Mouse (Mus musculus): ENCODE results near the gene Tnni1. TPM values are rescaled to one million over a fixed set of nuclear protein-coding genes. Genes with fewer than 3 reads are reported as not detected.

Tnni1 gene
- total RNA-seq, 1 experiment: 1.1 TPM

DNA sequence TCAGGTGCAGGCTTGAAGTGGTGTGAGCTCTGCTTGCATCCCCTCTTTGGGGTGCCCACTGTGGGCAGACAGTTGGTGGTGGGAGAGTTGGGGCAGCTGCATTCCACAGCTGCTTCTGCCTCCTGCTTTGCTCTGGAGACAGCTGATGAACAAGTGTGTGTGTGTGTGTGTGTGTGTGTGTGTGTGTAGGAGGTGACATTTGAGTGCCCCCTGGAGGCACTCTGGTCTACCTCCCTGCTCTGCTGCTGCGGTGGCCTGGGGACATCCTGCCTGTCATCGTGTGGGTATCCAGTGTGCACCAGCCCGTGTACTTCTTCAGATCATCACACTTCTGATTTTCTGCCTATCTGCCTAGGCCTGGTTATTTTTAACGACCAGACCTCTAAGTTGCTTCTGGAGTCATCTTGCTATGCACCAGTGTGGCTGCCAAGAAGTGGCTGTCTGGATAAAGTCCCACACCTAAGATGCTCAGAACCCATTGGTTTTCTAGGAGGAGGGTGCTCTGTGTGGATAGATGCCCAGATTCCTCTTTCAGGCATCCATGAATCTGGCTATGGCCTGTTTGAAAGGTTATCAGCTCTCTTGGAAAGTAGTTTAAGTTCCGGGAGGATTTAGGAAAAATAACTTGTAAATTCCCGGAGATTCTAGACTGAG is 55.1 kb downstream of the Tnni1 start:
- no peak for TF ChIP-seq MAFK (IDR thresholded peaks at IDR 0.05; ENCODE audit: insufficient read depth, low read depth, low read length)
- TF ChIP-seq ZC3H11A (IDR thresholded peaks at IDR 0.05; ENCODE audit: borderline replicate concordance, low read depth, low read length): no peak
- TF ChIP-seq HCFC1 (IDR thresholded peaks at IDR 0.05; ENCODE audit: borderline replicate concordance, insufficient read depth, low read length): no peak
- no peak for TF ChIP-seq CHD2 (IDR thresholded peaks at IDR 0.05; ENCODE audit: low read depth, low read length)
- no peak for TF ChIP-seq ZNF384 (IDR thresholded peaks at IDR 0.05; ENCODE audit: low read depth, low read length)
- in situ Hi-C loops (cut with MboI; ENCODE audit: low sequenced_read_pairs in 2 of 2, unreplicated experiment in 2 of 2): no loop called here
- no peak overlapping the region for H3K4me3 ChIP-seq (ENCODE audit: insufficient read depth in 1 of 2, low read depth in 1 of 2, low read length in 2 of 2, poor library complexity in 1 of 2, severe bottlenecking in 1 of 2)

GRCm38 (mm10) chr1:135834983-135835382 is 55.7 kb downstream of the Tnni1 start:
- H3K9ac ChIP-seq (ENCODE audit: insufficient read depth, low read depth, low read length, poor library complexity, severe bottlenecking): peak overlapping the region; percentile 47; the same call in 1 of the 2 replicates
- no peak for DNase-seq (ENCODE audit: low read depth, low spot score)
- peak overlapping the region; percentile 16 to 25; a peak in 3 of 4 replicates for H3K4me3 ChIP-seq (ENCODE audit: insufficient read depth in 1 of 2, low read depth in 1 of 2, low read length in 2 of 2, poor library complexity in 1 of 2, severe bottlenecking in 1 of 2)
- H3K36me3 ChIP-seq (ENCODE audit: control insufficient read depth, insufficient read depth, low read length, poor library complexity, severe bottlenecking): peaks cover 3% of the 10 kb centered on the region; the same call in 1 of the 2 replicates
- H3K9me3 ChIP-seq (ENCODE audit: control insufficient read depth, insufficient read depth, low read depth, low read length): no peaks in the 10 kb centered on the region
- in situ Hi-C loops (cut with MboI; ENCODE audit: low sequenced_read_pairs in 2 of 2, unreplicated experiment in 2 of 2): no loop called here
- no peak overlapping the region for H3K27ac ChIP-seq (ENCODE audit: insufficient read depth, low read depth, low read length, poor library complexity, severe bottlenecking)
- H3K4me1 ChIP-seq (ENCODE audit: control insufficient read depth in 2 of 2, insufficient read depth in 2 of 2, low read length in 2 of 2, poor library complexity in 1 of 2): peaks cover 0 to 2% of the 10 kb centered on the region in 2 experiments; a peak in 1 of 4 replicates
- TF ChIP-seq ZNF384 (IDR thresholded peaks at IDR 0.05; ENCODE audit: low read depth, low read length) (no peak), ZC3H11A (IDR thresholded peaks at IDR 0.05; ENCODE audit: borderline replicate concordance, low read depth, low read length) (no peak), CHD2 (IDR thresholded peaks at IDR 0.05; ENCODE audit: low read depth, low read length) (no peak), HCFC1 (IDR thresholded peaks at IDR 0.05; ENCODE audit: borderline replicate concordance, insufficient read depth, low read length) (no peak), MAFK (IDR thresholded peaks at IDR 0.05; ENCODE audit: insufficient read depth, low read depth, low read length) (no peak)

More for the DNA sequence above, 55.1 kb downstream of the Tnni1 start:
- Histone ChIP-seq H3K4me1 (ENCODE audit: control insufficient read depth in 2 of 2, insufficient read depth in 2 of 2, low read length in 2 of 2, poor library complexity in 1 of 2) (peaks cover 0 to 2% of the 10 kb centered on the region in 2 experiments; a peak in 1 of 4 replicates), H3K36me3 (ENCODE audit: control insufficient read depth, insufficient read depth, low read length, poor library complexity, severe bottlenecking) (peaks cover 3% of the 10 kb centered on the region; the same call in 1 of the 2 replicates), H3K27ac (ENCODE audit: insufficient read depth, low read depth, low read length, poor library complexity, severe bottlenecking) (no peak overlapping the region), H3K9ac (ENCODE audit: insufficient read depth, low read depth, low read length, poor library complexity, severe bottlenecking) (no peak overlapping the region), H3K9me3 (ENCODE audit: control insufficient read depth, insufficient read depth, low read depth, low read length) (no peaks in the 10 kb centered on the region)
- DNase-seq (ENCODE audit: low read depth, low spot score): no peak

DNA sequence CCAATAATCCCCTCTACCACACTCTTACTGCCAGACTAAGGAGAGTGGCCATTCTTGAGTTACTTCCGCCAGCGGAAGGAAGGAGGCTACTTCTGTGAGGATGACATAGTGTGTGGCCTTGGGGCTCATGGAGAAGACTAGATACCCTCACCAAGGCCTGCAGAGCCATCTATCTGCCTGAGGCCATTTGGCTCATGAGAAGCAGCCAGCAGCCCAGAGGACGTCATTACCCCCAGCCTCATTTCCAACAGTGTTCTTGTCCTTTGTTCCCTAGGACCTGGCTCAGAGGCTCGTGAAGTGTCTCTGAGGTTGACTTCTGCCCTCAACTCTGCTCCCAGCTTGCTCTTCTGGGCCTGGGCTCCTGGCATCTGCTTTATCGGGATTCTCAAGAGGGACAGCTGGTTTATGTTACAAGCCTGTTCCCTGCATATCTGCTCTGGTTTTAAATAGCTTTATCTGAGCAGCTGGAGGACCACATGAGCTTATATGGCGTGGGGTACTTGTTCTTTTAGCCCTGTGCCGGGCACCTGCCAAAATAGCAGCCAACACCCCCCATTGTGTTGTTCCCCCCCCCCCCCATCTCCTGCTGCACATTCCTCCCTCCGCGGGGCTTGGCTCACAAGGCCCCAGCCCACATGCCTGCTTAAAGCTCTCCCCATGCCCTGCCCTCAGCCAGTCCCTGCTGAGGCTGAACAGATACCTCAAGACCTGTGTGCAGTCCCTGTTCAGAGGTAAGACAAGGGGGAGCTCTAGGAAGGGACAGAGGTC is 56.7 kb downstream of the Tnni1 start, which contains the start of gene Tnnt2:
Tnnt2 (plus strand) TSS at position 639 of the 768 bp plus-strand sequence.
- Histone ChIP-seq H3K4me3 (ENCODE audit: insufficient read depth in 1 of 2, low read depth in 1 of 2, low read length in 2 of 2, poor library complexity in 1 of 2, severe bottlenecking in 1 of 2) (peak within 1 kb of the TSS; percentile 16 to 25; a peak in 3 of 4 replicates), H3K27ac (ENCODE audit: insufficient read depth, low read depth, low read length, poor library complexity, severe bottlenecking) (no peak within 1 kb of the TSS), H3K9me3 (ENCODE audit: control insufficient read depth, insufficient read depth, low read depth, low read length) (no peaks in the 10 kb centered on the region), H3K36me3 (ENCODE audit: control insufficient read depth, insufficient read depth, low read length, poor library complexity, severe bottlenecking) (peaks cover 2% of the 10 kb centered on the region; the same call in 1 of the 2 replicates), H3K4me1 (ENCODE audit: control insufficient read depth in 2 of 2, insufficient read depth in 2 of 2, low read length in 2 of 2, poor library complexity in 1 of 2) (peaks cover 0 to 2% of the 10 kb centered on the region in 2 experiments; a peak in 1 of 4 replicates), H3K9ac (ENCODE audit: insufficient read depth, low read depth, low read length, poor library complexity, severe bottlenecking) (no peak within 1 kb of the TSS)
- in situ Hi-C loops (cut with MboI; ENCODE audit: low sequenced_read_pairs in 2 of 2, unreplicated experiment in 2 of 2): no loop called here
- no peak for TF ChIP-seq ZNF384 (IDR thresholded peaks at IDR 0.05; ENCODE audit: low read depth, low read length)
- TF ChIP-seq MAFK (IDR thresholded peaks at IDR 0.05; ENCODE audit: insufficient read depth, low read depth, low read length): no peak
- no peak for TF ChIP-seq CHD2 (IDR thresholded peaks at IDR 0.05; ENCODE audit: low read depth, low read length)
- TF ChIP-seq ZC3H11A (IDR thresholded peaks at IDR 0.05; ENCODE audit: borderline replicate concordance, low read depth, low read length): no peak
- TF ChIP-seq HCFC1 (IDR thresholded peaks at IDR 0.05; ENCODE audit: borderline replicate concordance, insufficient read depth, low read length): no peak
- DNase-seq (ENCODE audit: low read depth, low spot score): no peak

DNA sequence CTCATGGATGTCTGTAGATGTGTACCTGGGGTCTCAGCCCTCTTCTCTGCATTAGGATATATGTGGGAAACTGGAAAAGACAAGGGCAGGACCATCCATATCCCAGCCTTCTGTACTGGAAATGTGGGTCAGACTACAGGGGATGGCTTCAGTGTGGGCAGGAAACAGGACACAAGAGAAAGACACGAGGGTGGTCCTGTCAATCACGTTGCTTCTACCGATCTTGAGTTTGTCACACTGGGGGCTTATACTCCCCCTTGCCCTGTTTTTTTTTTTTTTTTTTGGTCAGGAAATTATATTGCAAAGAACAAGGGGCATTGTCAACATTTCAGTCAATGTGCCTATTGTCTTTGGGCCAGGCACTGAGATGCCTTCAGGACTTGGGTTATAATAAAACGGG is 59.4 kb downstream of the Tnni1 start:
- Histone ChIP-seq H3K4me3 (ENCODE audit: insufficient read depth in 1 of 2, low read depth in 1 of 2, low read length in 2 of 2, poor library complexity in 1 of 2, severe bottlenecking in 1 of 2) (no peak overlapping the region), H3K9me3 (ENCODE audit: control insufficient read depth, insufficient read depth, low read depth, low read length) (no peaks in the 10 kb centered on the region), H3K27ac (ENCODE audit: insufficient read depth, low read depth, low read length, poor library complexity, severe bottlenecking) (no peak overlapping the region), H3K36me3 (ENCODE audit: control insufficient read depth, insufficient read depth, low read length, poor library complexity, severe bottlenecking) (no peaks in the 10 kb centered on the region), H3K9ac (ENCODE audit: insufficient read depth, low read depth, low read length, poor library complexity, severe bottlenecking) (no peak overlapping the region), H3K4me1 (ENCODE audit: control insufficient read depth in 2 of 2, insufficient read depth in 2 of 2, low read length in 2 of 2, poor library complexity in 1 of 2) (peaks cover 0 to 2% of the 10 kb centered on the region in 2 experiments; a peak in 1 of 4 replicates)
- in situ Hi-C loops (cut with MboI; ENCODE audit: low sequenced_read_pairs in 2 of 2, unreplicated experiment in 2 of 2): no loop called here
- no peak for DNase-seq (ENCODE audit: low read depth, low spot score)
- TF ChIP-seq CHD2 (IDR thresholded peaks at IDR 0.05; ENCODE audit: low read depth, low read length) (no peak), ZC3H11A (IDR thresholded peaks at IDR 0.05; ENCODE audit: borderline replicate concordance, low read depth, low read length) (no peak), MAFK (IDR thresholded peaks at IDR 0.05; ENCODE audit: insufficient read depth, low read depth, low read length) (no peak), HCFC1 (IDR thresholded peaks at IDR 0.05; ENCODE audit: borderline replicate concordance, insufficient read depth, low read length) (no peak), ZNF384 (IDR thresholded peaks at IDR 0.05; ENCODE audit: low read depth, low read length) (no peak)
